In the genomic region with DNA sequence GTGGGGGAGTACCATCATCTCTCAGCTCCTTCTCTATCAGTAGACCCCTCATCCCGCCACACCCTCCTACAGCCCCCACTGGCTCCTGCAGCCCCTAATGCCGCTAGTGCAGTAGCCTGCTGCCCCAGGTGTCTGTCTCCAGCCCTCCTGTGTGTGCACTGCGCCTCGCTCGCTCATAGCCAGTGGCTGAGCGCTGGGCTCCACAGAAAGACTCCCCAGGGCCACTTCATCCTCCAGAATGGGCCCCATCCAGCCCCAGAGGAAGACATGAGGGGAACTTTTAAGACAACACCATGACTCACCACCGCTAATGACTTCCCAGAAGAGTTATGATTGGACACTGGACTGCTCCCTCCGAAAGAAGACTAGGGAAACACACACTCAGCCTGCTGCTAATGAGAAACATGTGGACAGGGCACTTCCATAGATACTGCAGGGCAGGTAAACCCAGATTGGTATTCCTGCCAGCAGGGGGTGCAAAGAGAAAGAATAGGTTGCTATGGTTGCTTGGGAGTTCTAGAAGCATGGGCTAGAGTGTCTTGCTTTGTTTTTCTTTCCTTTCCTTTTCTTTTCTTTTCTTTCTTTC, we compare ENCODE assay signal across 9 mouse cellular contexts. TPM values are rescaled to one million over a fixed set of nuclear protein-coding genes. Genes with fewer than 3 reads are reported as not detected.
DNase-seq lines count a peak whose midpoint lies in the region; ATAC-seq and TF ChIP-seq lines count a peak whose summit lies in the region.
"Had no signal": no experiment of that assay in that cellular context is flagged by ENCODE, and none has a peak within 500 bp of the region (broad histone marks: within the 10 kb centered on the region; RNA-seq: fewer than 3 reads in every experiment).

No protein-coding gene starts in this region.

- no peak overlapping the region for H3K27ac ChIP-seq in forebrain, postnatal 0 days (ENCODE audit: low read depth, low read length)
- H3K27ac ChIP-seq in forebrain, embryonic 10.5 days: no peak overlapping the region
- H3K27ac ChIP-seq: embryonic facial prominence, embryonic 13.5 days had no signal

- no peak overlapping the region for H3K9ac ChIP-seq in forebrain, postnatal 0 days
- H3K9ac ChIP-seq: embryonic facial prominence, embryonic 13.5 days had no signal

- no peak overlapping the region for H3K4me2 ChIP-seq in forebrain, postnatal 0 days (ENCODE audit: low read depth)
- H3K4me2 ChIP-seq: embryonic facial prominence, embryonic 13.5 days had no signal

- no peaks in the 10 kb centered on the region for H3K4me1 ChIP-seq in forebrain, postnatal 0 days (ENCODE audit: insufficient read depth)
- H3K4me1 ChIP-seq in forebrain, embryonic 10.5 days: peaks cover 6% of the 10 kb centered on the region
- H3K4me1 ChIP-seq: embryonic facial prominence, embryonic 13.5 days had no signal

- H3K27me3 ChIP-seq in forebrain, postnatal 0 days (ENCODE audit: insufficient read depth, low read length): no peaks in the 10 kb centered on the region
- H3K27me3 ChIP-seq in forebrain, embryonic 10.5 days (ENCODE audit: poor library complexity, severe bottlenecking): peaks cover 17% of the 10 kb centered on the region
- H3K27me3 ChIP-seq in splenic B cell, adult 2 months (ENCODE audit: control insufficient read depth, insufficient read depth, low read length, poor library complexity, severe bottlenecking): no peaks in the 10 kb centered on the region
- H3K27me3 ChIP-seq: embryonic facial prominence, embryonic 13.5 days had no signal

- WGBS in forebrain, postnatal 0 days: 76% methylated on average over 8 of the region's 8 CpGs
- WGBS in forebrain, embryonic 10.5 days: 76% methylated on average over 8 of the region's 8 CpGs

- TF ChIP-seq CTCF in forebrain, postnatal 0 days (IDR thresholded peaks at IDR 0.05; ENCODE audit: low read depth): peak; percentile 19; the same call in 1 of the 2 replicates

- no peak for DNase-seq in forebrain, postnatal 0 days
- no peak for DNase-seq in forebrain, embryonic 10.5 days (ENCODE audit: extremely low spot score, low spot score)
- DNase-seq in thymus, postnatal 14 days: peak; percentile 33
- no peak for DNase-seq in thymus, postnatal 0 days (ENCODE audit: low spot score)
- peak; percentile 65 for DNase-seq in kidney, postnatal 10 days
- peak; percentile 54 for DNase-seq in splenic B cell, adult 2 months (ENCODE audit: low read depth, low spot score)
- no peak for DNase-seq in Muller cell, postnatal 12 days (ENCODE audit: inconsistent ontology term)

- ATAC-seq in forebrain, postnatal 0 days: no peak
- no peak for ATAC-seq in megakaryocyte, adult 5-6 weeks (ENCODE audit: poor library complexity, severe bottlenecking)

- no peaks in the 10 kb centered on the region for H3K9me3 ChIP-seq in forebrain, postnatal 0 days (ENCODE audit: low read length)
- H3K9me3 ChIP-seq in forebrain, embryonic 10.5 days: no peaks in the 10 kb centered on the region
- H3K9me3 ChIP-seq: embryonic facial prominence, embryonic 13.5 days had no signal

- no peaks in the 10 kb centered on the region for H3K36me3 ChIP-seq in forebrain, postnatal 0 days (ENCODE audit: insufficient read depth)
- H3K36me3 ChIP-seq in forebrain, embryonic 10.5 days (replicated peaks): no peaks in the 10 kb centered on the region
- no peaks in the 10 kb centered on the region for H3K36me3 ChIP-seq in splenic B cell, adult 2 months (ENCODE audit: control insufficient read depth, insufficient read depth, low read length, poor library complexity, severe bottlenecking)
- H3K36me3 ChIP-seq: embryonic facial prominence, embryonic 13.5 days had no signal

- no peak overlapping the region for H3K4me3 ChIP-seq in forebrain, postnatal 0 days (ENCODE audit: low read depth, low read length)
- H3K4me3 ChIP-seq in forebrain, embryonic 10.5 days: no peak overlapping the region
- H3K4me3 ChIP-seq: embryonic facial prominence, embryonic 13.5 days had no signal

RNA-seq across cellular contexts. Expression of gene Npffr1, which starts 15.5 kb away (rescaled TPM):
- total RNA-seq in forebrain, postnatal 0 days (2014; rRNA removed): 2.8 and 3.7 TPM in 2 replicates
- polyA plus RNA-seq in forebrain, postnatal 0 days (2015; fragmentation: Nextera tagmentation; extraction: Ambion mirVana): 1.3 and 2.2 TPM in 2 replicates
- 0.05 and 0.07 TPM in 2 replicates for polyA plus RNA-seq in forebrain, embryonic 10.5 days (2016; fragmentation: Nextera tagmentation; extraction: Ambion mirVana)
- polyA plus RNA-seq in thymus, postnatal 0 days (2015; fragmentation: Nextera tagmentation; extraction: Ambion mirVana): 0.04 TPM in 2 replicates
- not detected in 2 replicates for total RNA-seq in megakaryocyte, adult 5-6 weeks (2015)
- not detected in 2 replicates for total RNA-seq in megakaryocyte, adult 5-6 weeks (2017)
- polyA plus RNA-seq: embryonic facial prominence, embryonic 13.5 days had no signal

RNA-seq across cellular contexts. Expression of gene Ppa1, which starts 37.6 kb away (rescaled TPM):
- 137 and 157 TPM in 2 replicates for total RNA-seq in forebrain, postnatal 0 days (2014; rRNA removed)
- polyA plus RNA-seq in forebrain, postnatal 0 days (2015; fragmentation: Nextera tagmentation; extraction: Ambion mirVana): 201 and 219 TPM in 2 replicates
- polyA plus RNA-seq in forebrain, embryonic 10.5 days (2016; fragmentation: Nextera tagmentation; extraction: Ambion mirVana): 392 and 395 TPM in 2 replicates
- 127 and 139 TPM in 2 replicates for polyA plus RNA-seq in thymus, postnatal 0 days (2015; fragmentation: Nextera tagmentation; extraction: Ambion mirVana)
- 14.1 and 27.8 TPM in 2 replicates for total RNA-seq in megakaryocyte, adult 5-6 weeks (2015)
- total RNA-seq in megakaryocyte, adult 5-6 weeks (2017): 30.9 and 31.3 TPM in 2 replicates

Comparison
In these comparisons a context has a peak if more than half of its experiments do, and no peak if none do; other contexts are left out.
1. DNase-seq: peak in thymus, postnatal 14 days (single experiment), kidney, postnatal 10 days (single experiment) and splenic B cell, adult 2 months (single experiment); none in forebrain, postnatal 0 days (single experiment), forebrain, embryonic 10.5 days (single experiment), thymus, postnatal 0 days (single experiment) and Muller cell, postnatal 12 days (single experiment).